Mouse (Mus musculus) liver, embryonic 12.5 days (tissue): ENCODE results near the gene Fat3. TPM values are rescaled to one million over a fixed set of nuclear protein-coding genes. Genes with fewer than 3 reads are reported as not detected.

Experiments
- ATAC-seq: fragments of 200-750 bp; cut with Nextera tagmentation; 2 replicates; pipeline ENCODE4 v1.8.0; 2017; ENCODE audit warnings: moderate number of reproducible peaks, mild to moderate bottlenecking, moderate library complexity
- H3K27ac ChIP-seq: fragments of 300-500 bp; sonication (generic); 2 replicates; pipeline ENCODE4 v1.5.1; 2016; ENCODE audit warnings: mild to moderate bottlenecking
- H3K27me3 ChIP-seq: fragments of 300-500 bp; sonication (generic); replicated peaks from 2 replicates; pipeline ENCODE4 v1.6.1; 2016; ENCODE audit warnings: mild to moderate bottlenecking, moderate library complexity
- H3K36me3 ChIP-seq: fragments of 300-500 bp; sonication (generic); 2 replicates; pipeline ENCODE4 v1.6.1; 2016; ENCODE audit warnings: mild to moderate bottlenecking, moderate library complexity
- H3K4me1 ChIP-seq: fragments of 300-500 bp; sonication (generic); 2 replicates; pipeline ENCODE4 v1.6.1; 2016
- H3K4me2 ChIP-seq: fragments of 300-500 bp; sonication (generic); 2 replicates; pipeline ENCODE4 v1.6.1; 2016; ENCODE audit warnings: mild to moderate bottlenecking, moderate library complexity
- H3K4me3 ChIP-seq: fragments of 300-500 bp; sonication (generic); 2 replicates; pipeline ENCODE4 v1.5.1; 2016; ENCODE audit warnings: mild to moderate bottlenecking, moderate library complexity
- H3K9ac ChIP-seq: fragments of 300-500 bp; sonication (generic); 2 replicates; pipeline ENCODE4 v1.6.1; 2016; ENCODE audit warnings: mild to moderate bottlenecking, moderate library complexity
- H3K9me3 ChIP-seq: fragments of 300-500 bp; sonication (generic); replicated peaks from 2 replicates; pipeline ENCODE4 v1.6.1; 2016; ENCODE audit warnings: mild to moderate bottlenecking, moderate library complexity
- WGBS: fragments of 180-500 bp; shearing (Covaris S2); methylation state at CpG from one replicate; pipeline ENCODE4 v1.1.7; 2016; ENCODE audit not compliant: insufficient replicate concordance; 5-methylcytosine and 5-hydroxymethylcytosine counted together
- polyA plus RNA-seq: library from polyadenylated mRNA; unstranded; fragments of >200 nt; fragmentation: Nextera tagmentation; extraction: Ambion mirVana; gene quantifications from 2 replicates; pipeline ENCODE4 v1.2.1, GENCODE M21; 2016

Gene Fat3
- 0.18 and 0.32 TPM in 2 replicates for polyA plus RNA-seq

- H3K27me3 ChIP-seq: peaks cover 67% of the 10 kb centered on the region
- 2% methylated on average over 21 of the region's 21 CpGs for WGBS
- no peaks in the 10 kb centered on the region for H3K9me3 ChIP-seq
- no peak; the same call in 1 of the 2 replicates for ATAC-seq
- H3K9ac ChIP-seq: no peak within 1 kb of the TSS
- H3K4me2 ChIP-seq: peak within 1 kb of the TSS; percentile 65
- no peaks in the 10 kb centered on the region for H3K4me1 ChIP-seq
- H3K4me3 ChIP-seq: peak within 1 kb of the TSS; percentile 42
- H3K36me3 ChIP-seq: no peaks in the 10 kb centered on the region
- H3K27ac ChIP-seq: no peak within 1 kb of the TSS
Measured at GRCm38 (mm10) chr9:16501186-16501711, at the start of gene Fat3. TSS of gene Fat3 (minus strand) at chr9:16501285.

DNA sequence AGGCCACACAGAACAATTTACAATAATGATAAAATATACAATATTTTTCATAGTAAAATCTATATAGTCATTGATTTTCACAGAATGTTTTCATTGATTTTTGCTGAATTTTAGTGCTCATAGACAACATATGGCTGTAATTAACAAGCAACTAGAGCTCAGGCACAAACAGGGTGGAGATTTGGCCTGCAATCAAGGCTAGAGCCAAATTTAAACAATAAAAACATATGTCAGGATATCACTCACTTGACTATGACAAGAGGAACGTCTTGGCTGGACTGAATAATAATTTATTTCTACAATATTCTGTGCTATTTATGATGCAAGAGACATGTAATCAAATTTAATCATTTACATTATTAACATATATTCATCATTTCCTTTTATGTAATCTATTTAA lies 31.8 kb upstream of the Fat3 start:
- Histone ChIP-seq H3K27ac (no peak overlapping the region), H3K4me3 (no peak overlapping the region), H3K9me3 (no peaks in the 10 kb centered on the region), H3K9ac (no peak overlapping the region), H3K27me3 (no peaks in the 10 kb centered on the region), H3K36me3 (no peaks in the 10 kb centered on the region), H3K4me2 (no peak overlapping the region), H3K4me1 (no peaks in the 10 kb centered on the region)
- ATAC-seq: no peak
- WGBS: 29% methylated on average over 1 of the region's 1 CpGs

DNA sequence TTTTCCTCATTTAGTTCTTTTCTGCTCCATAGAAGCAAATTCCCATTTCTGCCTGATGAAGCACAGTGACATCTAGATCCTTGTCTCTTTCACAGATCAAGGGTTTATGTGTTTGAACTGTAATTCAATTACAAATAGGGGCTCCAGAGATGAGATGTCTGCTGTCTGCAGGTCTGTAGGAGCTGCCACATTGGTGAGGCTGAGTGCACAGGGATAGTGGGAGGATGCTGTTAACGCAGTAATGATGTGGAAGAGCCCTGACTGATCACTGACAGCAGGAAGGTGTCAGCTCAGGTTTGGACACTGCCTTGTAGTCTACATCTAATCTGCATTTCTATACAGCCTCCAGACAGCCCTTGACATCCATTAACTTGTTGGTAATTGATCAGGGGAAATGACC lies 16.5 kb upstream of the Fat3 start:
- Histone ChIP-seq H3K4me2 (no peak overlapping the region), H3K9ac (no peak overlapping the region), H3K4me3 (no peak overlapping the region), H3K4me1 (no peaks in the 10 kb centered on the region), H3K27ac (no peak overlapping the region), H3K36me3 (no peaks in the 10 kb centered on the region), H3K9me3 (no peaks in the 10 kb centered on the region), H3K27me3 (no peaks in the 10 kb centered on the region)
- 67% methylated on average over 1 of the region's 1 CpGs for WGBS
- no peak for ATAC-seq

- H3K27me3 ChIP-seq: no peaks in the 10 kb centered on the region
- no peaks in the 10 kb centered on the region for H3K36me3 ChIP-seq
- no peak overlapping the region for H3K4me3 ChIP-seq
- H3K9ac ChIP-seq: no peak overlapping the region
- WGBS: 69% methylated on average over 1 of the region's 1 CpGs
- no peaks in the 10 kb centered on the region for H3K9me3 ChIP-seq
- no peak overlapping the region for H3K4me2 ChIP-seq
- no peaks in the 10 kb centered on the region for H3K4me1 ChIP-seq
- H3K27ac ChIP-seq: no peak overlapping the region
- no peak for ATAC-seq
Measured at GRCm38 (mm10) chr9:16512005-16512404, 10.9 kb upstream of the Fat3 start.

GRCm38 (mm10) chr9:16503776-16504175 lies 2.7 kb upstream of the Fat3 start:
- ATAC-seq: no peak
- no peak overlapping the region for H3K4me3 ChIP-seq
- H3K27me3 ChIP-seq: peaks cover 54% of the 10 kb centered on the region
- no peak overlapping the region for H3K4me2 ChIP-seq
- 61% methylated on average over 2 of the region's 2 CpGs for WGBS
- no peaks in the 10 kb centered on the region for H3K4me1 ChIP-seq
- H3K27ac ChIP-seq: no peak overlapping the region
- H3K9me3 ChIP-seq: no peaks in the 10 kb centered on the region
- H3K36me3 ChIP-seq: no peaks in the 10 kb centered on the region
- no peak overlapping the region for H3K9ac ChIP-seq

DNA sequence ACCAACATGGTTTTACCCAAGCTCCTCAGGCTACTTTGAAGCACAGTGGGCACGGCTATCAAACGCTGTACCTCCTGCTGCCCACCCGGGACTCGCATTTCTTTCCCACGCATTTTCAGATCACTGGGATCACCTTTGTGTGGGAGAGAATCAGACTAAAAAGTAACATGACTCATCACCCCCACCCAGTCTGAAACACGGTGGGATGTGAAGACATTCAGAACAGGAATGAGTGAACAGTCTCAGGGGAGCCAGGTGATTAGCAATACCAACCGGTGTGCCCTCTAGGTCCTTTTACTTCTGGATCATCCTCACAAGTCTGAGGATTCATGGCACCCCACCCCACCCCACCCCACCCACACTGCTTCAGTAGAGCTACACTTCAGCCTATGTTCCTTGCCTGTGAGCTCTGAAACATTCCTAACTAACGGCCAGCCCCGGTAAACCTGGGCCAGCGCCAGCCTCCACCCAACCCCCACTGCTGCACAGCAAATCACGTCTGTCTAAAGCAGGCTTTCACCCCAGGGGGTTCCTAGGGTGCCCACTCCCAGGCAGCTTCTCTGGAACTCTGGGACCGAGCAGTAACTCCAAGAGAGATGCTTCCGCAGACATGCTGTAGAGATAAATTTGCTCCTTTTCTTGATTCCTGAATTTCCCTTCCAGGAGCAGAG lies 1.7 kb upstream of the Fat3 start:
- ATAC-seq: no peak
- no peaks in the 10 kb centered on the region for H3K4me1 ChIP-seq
- peak overlapping the region; percentile 65; the same call in 1 of the 2 replicates for H3K4me2 ChIP-seq
- H3K9me3 ChIP-seq: no peaks in the 10 kb centered on the region
- 15% methylated on average over 13 of the region's 13 CpGs for WGBS
- H3K9ac ChIP-seq: no peak overlapping the region
- H3K36me3 ChIP-seq: no peaks in the 10 kb centered on the region
- no peak overlapping the region for H3K4me3 ChIP-seq
- no peak overlapping the region for H3K27ac ChIP-seq
- H3K27me3 ChIP-seq: peaks cover 64% of the 10 kb centered on the region

DNA sequence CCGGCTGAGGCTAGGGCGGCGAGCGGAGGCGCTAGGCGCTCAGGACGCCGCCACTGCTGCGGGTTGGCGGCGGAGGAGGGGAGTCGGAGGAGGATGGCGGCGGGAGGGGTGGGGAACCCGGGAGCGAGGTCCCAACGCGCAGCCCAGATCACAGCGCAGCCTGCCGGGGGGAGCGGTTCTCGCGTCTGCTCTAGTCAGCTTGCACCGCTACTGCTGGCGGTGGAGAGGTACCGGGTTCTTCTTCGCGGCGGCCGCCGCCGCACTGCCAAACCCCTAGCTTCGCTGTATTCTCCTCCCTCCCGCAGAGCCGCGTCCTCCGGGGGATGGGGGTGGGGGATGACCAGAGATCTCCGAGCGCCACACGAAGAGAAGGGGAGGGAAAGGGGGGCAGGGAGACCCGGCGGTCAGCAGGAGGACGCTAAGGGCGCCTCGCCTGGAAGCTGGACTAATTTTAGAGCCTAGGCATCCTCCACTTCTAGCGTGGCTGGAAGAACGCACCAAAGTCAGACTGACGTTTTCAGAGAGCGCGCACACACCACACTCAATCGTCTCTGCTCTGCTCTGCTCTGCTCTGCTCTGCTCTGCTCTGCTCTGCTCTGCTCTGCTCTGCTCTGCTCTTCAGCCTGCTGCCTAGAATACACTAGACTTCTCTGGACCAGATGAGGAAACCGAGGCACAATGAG lies 1.0 kb upstream of the Fat3 start:
- Histone ChIP-seq H3K4me1 (no peaks in the 10 kb centered on the region), H3K27me3 (peaks cover 67% of the 10 kb centered on the region), H3K27ac (no peak overlapping the region), H3K36me3 (no peaks in the 10 kb centered on the region), H3K9ac (no peak overlapping the region), H3K4me3 (peak overlapping the region; percentile 42), H3K4me2 (peak overlapping the region; percentile 65), H3K9me3 (no peaks in the 10 kb centered on the region)
- WGBS: under 1% methylated on average over 50 of the region's 52 CpGs
- ATAC-seq: peak; percentile 57

DNA sequence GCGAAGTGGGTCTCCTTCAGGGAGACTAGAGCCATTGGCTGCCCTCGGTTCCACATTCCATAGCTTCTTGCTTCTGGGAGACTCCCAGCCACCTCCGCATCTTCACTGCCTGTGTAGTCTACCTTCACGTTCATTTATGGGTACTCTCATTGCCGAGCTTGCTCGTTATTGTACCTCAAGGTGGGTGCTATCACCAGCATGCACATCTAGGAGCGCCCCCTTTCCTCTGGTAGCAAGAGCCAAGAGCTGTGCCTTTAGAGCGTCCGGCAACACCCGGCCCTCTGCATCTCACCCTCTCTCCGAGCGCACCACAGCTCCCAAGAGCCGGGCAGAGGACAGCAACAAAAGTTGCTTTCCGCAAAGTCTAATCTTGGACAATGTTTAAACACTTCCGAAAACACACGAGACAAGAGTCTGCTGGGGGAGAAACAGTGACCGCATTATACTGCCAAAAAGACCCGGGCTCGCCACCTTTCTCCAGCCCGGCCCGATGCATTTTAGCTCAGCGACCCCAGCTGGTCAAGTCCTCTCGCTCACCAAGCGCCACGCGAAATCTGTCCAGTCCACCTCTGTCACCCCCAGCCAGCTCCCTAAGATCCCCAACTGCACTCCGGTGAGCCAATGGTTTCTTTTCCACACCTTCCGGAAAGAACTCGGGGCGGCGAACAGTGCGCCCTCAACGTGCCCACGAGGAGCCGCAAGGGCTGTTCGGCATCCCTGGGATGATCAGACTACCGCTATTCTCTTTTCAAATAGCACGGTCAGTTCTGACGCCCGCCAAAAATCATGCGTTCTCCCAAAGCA lies 501 bp downstream of the Fat3 start:
- peak overlapping the region; percentile 42 for H3K4me3 ChIP-seq
- ATAC-seq: 0 out of 2 replicates have a peak, but pooled peaks have one; percentile 47
- WGBS: 2% methylated on average over 41 of the region's 41 CpGs

DNA sequence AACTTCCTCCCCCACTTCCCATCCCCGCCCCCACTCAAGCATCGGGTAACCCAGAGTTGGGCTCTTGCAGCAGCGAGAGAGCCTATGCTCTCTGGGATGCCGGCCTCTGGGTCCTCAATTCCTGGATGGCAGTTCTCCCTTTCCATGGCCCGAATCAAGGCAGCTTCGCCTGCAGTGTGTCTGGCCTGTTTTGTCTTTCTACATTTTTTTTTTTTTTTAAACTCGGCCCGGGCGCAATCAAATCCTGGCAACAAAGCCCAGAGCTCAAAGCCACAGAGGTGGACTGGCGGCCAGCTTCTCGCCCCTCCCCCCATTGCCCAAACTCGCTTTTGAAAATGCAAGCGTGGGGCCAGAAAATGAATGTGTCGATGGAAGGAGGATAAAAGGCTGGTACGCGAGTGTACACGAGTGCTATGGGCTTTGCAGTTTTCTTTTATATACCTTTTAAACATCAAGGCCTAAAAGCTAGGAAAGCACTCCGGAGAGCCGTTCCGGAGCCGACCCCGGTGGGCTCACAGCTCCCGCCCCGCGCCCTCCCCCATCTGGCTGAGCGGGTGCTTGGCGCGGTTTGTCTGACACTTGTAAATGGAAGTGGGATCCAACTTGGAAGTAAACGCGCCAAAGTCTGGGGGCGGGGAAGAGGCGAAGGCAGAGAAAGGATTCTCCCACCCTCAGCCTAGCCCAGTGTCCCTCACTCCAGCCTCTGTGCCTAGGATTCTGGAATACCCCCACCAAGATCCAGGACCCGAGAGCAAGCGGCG lies 1.3 kb downstream of the Fat3 start:
- no peaks in the 10 kb centered on the region for H3K9me3 ChIP-seq
- no peak overlapping the region for H3K27ac ChIP-seq
- H3K9ac ChIP-seq: peak overlapping the region; percentile 17; the same call in 1 of the 2 replicates

More for the DNA sequence above, 501 bp downstream of the Fat3 start:
- H3K9ac ChIP-seq: no peak overlapping the region
- H3K36me3 ChIP-seq: no peaks in the 10 kb centered on the region
- peaks cover 67% of the 10 kb centered on the region for H3K27me3 ChIP-seq
- no peak overlapping the region for H3K27ac ChIP-seq
- no peaks in the 10 kb centered on the region for H3K4me1 ChIP-seq
- no peaks in the 10 kb centered on the region for H3K9me3 ChIP-seq
- peak overlapping the region; percentile 65 for H3K4me2 ChIP-seq

GRCm38 (mm10) chr9:16498876-16499275 lies 2.2 kb downstream of the Fat3 start:
- Histone ChIP-seq H3K9ac (no peak overlapping the region), H3K36me3 (no peaks in the 10 kb centered on the region), H3K27ac (no peak overlapping the region), H3K4me2 (no peak overlapping the region), H3K4me3 (no peak overlapping the region), H3K4me1 (no peaks in the 10 kb centered on the region), H3K9me3 (no peaks in the 10 kb centered on the region), H3K27me3 (peaks cover 61% of the 10 kb centered on the region)
- no peak for ATAC-seq
- 13% methylated on average over 4 of the region's 4 CpGs for WGBS

More for the DNA sequence above, 1.3 kb downstream of the Fat3 start:
- 1% methylated on average over 35 of the region's 35 CpGs for WGBS
- peak overlapping the region; percentile 65 for H3K4me2 ChIP-seq
- no peaks in the 10 kb centered on the region for H3K4me1 ChIP-seq
- 0 out of 2 replicates have a peak, but pooled peaks have one; percentile 13 for ATAC-seq
- H3K4me3 ChIP-seq: peak overlapping the region; percentile 42
- H3K27me3 ChIP-seq: peaks cover 67% of the 10 kb centered on the region
- no peaks in the 10 kb centered on the region for H3K36me3 ChIP-seq

DNA sequence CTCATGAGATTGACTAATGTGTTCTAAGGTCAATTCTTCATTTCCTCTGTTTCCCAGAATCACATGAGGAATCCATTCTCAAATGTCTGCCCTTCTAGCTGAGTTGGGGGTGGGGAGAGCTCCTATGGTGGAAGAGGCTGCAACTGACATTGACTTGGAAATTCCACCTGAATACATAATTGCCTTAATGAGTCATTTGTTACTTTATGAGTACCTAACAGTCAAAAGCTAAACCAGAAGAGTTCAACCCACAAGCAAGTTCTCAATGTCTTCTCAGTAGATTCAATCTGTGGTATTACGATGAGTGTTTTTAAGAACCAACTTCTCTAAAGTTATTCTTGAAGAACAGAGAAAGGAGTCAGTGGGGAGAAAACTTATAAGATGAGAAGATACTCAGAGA lies 3.7 kb downstream of the Fat3 start:
- Histone ChIP-seq H3K27me3 (peaks cover 46% of the 10 kb centered on the region), H3K9me3 (no peaks in the 10 kb centered on the region), H3K27ac (no peak overlapping the region), H3K9ac (no peak overlapping the region), H3K4me3 (no peak overlapping the region), H3K4me1 (no peaks in the 10 kb centered on the region), H3K36me3 (no peaks in the 10 kb centered on the region), H3K4me2 (no peak overlapping the region)
- 72% methylated on average over 1 of the region's 1 CpGs for WGBS
- no peak for ATAC-seq
